Mouse (Mus musculus): ENCODE results near the gene Prph2. TPM values are rescaled to one million over a fixed set of nuclear protein-coding genes. Genes with fewer than 3 reads are reported as not detected.

Prph2 gene
- polyA plus RNA-seq, 1 experiment from 2014 or later, result 0.05 TPM

- WGBS, result 96% methylated on average over 5 of the region's 5 CpGs
- Histone ChIP-seq H3K27me3 (no peaks in the 10 kb centered on the region), H3K4me2 (no peak overlapping the region), H3K4me3 (no peak overlapping the region), H3K9ac (no peak overlapping the region), H3K9me3 (no peaks in the 10 kb centered on the region), H3K27ac (replicated peaks) (no peak overlapping the region), H3K4me1 (replicated peaks) (no peaks in the 10 kb centered on the region), H3K36me3 (peaks cover 83% of the 10 kb centered on the region)
- no peak for ATAC-seq (ENCODE audit: low FRiP score, low read depth)
Observed at GRCm38 (mm10) chr17:46932961-46933360, 22.7 kb downstream of the Prph2 start.

- WGBS, result 85% methylated on average over 19 of the region's 19 CpGs
- ATAC-seq (ENCODE audit: low FRiP score, low read depth), result no peak
- no peaks in the 10 kb centered on the region for H3K9me3 ChIP-seq
Observed at GRCm38 (mm10) chr17:46933557-46934348, 23.5 kb downstream of the Prph2 start.

GRCm38 (mm10) chr17:46940461-46940860 is 30.2 kb downstream of the Prph2 start:
- Histone ChIP-seq H3K27ac (replicated peaks) (no peak overlapping the region), H3K9ac (no peak overlapping the region), H3K4me1 (replicated peaks) (no peaks in the 10 kb centered on the region), H3K4me3 (no peak overlapping the region), H3K36me3 (peaks cover 97% of the 10 kb centered on the region), H3K9me3 (no peaks in the 10 kb centered on the region), H3K27me3 (no peaks in the 10 kb centered on the region), H3K4me2 (no peak overlapping the region)
- 96% methylated on average over 8 of the region's 8 CpGs for WGBS
- no peak for ATAC-seq (ENCODE audit: low FRiP score, low read depth)

More at GRCm38 (mm10) chr17:46933557-46934348, 23.5 kb downstream of the Prph2 start:
- Histone ChIP-seq H3K4me3 (no peak overlapping the region), H3K36me3 (peaks cover 85% of the 10 kb centered on the region), H3K27me3 (no peaks in the 10 kb centered on the region), H3K9ac (no peak overlapping the region), H3K4me1 (replicated peaks) (no peaks in the 10 kb centered on the region), H3K4me2 (no peak overlapping the region), H3K27ac (replicated peaks) (no peak overlapping the region)

GRCm38 (mm10) chr17:46942421-46942820 is 32.2 kb downstream of the Prph2 start:
- Histone ChIP-seq H3K4me1 (replicated peaks) (no peaks in the 10 kb centered on the region), H3K27ac (replicated peaks) (no peak overlapping the region), H3K4me2 (no peak overlapping the region), H3K36me3 (peaks cover 97% of the 10 kb centered on the region), H3K4me3 (no peak overlapping the region), H3K9ac (no peak overlapping the region), H3K27me3 (no peaks in the 10 kb centered on the region), H3K9me3 (no peaks in the 10 kb centered on the region)
- no peak for ATAC-seq (ENCODE audit: low FRiP score, low read depth)
- WGBS, result 97% methylated on average over 9 of the region's 9 CpGs

GRCm38 (mm10) chr17:46946276-46946675 is 36.0 kb downstream of the Prph2 start:
- Histone ChIP-seq H3K9ac (no peak overlapping the region), H3K36me3 (peaks cover 81% of the 10 kb centered on the region), H3K4me3 (no peak overlapping the region), H3K4me2 (no peak overlapping the region), H3K27ac (replicated peaks) (no peak overlapping the region), H3K4me1 (replicated peaks) (no peaks in the 10 kb centered on the region), H3K9me3 (no peaks in the 10 kb centered on the region), H3K27me3 (no peaks in the 10 kb centered on the region)
- no peak for ATAC-seq (ENCODE audit: low FRiP score, low read depth)
- 95% methylated on average over 9 of the region's 9 CpGs for WGBS

GRCm38 (mm10) chr17:46958045-46958444 is 47.8 kb downstream of the Prph2 start:
- H3K27ac ChIP-seq (replicated peaks), result no peak overlapping the region
- H3K36me3 ChIP-seq, result peaks cover 93% of the 10 kb centered on the region
- no peaks in the 10 kb centered on the region for H3K27me3 ChIP-seq
- H3K4me3 ChIP-seq, result no peak overlapping the region
- ATAC-seq (ENCODE audit: low FRiP score, low read depth), result no peak
- H3K4me2 ChIP-seq, result no peak overlapping the region
- no peaks in the 10 kb centered on the region for H3K9me3 ChIP-seq
- no peaks in the 10 kb centered on the region for H3K4me1 ChIP-seq (replicated peaks)
- no peak overlapping the region for H3K9ac ChIP-seq
- WGBS, result 93% methylated on average over 2 of the region's 2 CpGs

- Histone ChIP-seq H3K4me3 (no peak overlapping the region), H3K27me3 (no peaks in the 10 kb centered on the region), H3K9ac (no peak overlapping the region), H3K27ac (replicated peaks) (no peak overlapping the region), H3K4me2 (no peak overlapping the region), H3K36me3 (peaks cover 93% of the 10 kb centered on the region), H3K9me3 (no peaks in the 10 kb centered on the region), H3K4me1 (replicated peaks) (no peaks in the 10 kb centered on the region)
- no peak for ATAC-seq (ENCODE audit: low FRiP score, low read depth)
- WGBS, result 92% methylated on average over 10 of the region's 10 CpGs
Observed at GRCm38 (mm10) chr17:46960216-46960615, 50.0 kb downstream of the Prph2 start.

GRCm38 (mm10) chr17:46962153-46962552 is 51.9 kb downstream of the Prph2 start:
- Histone ChIP-seq H3K9ac (no peak overlapping the region), H3K4me2 (no peak overlapping the region), H3K4me3 (no peak overlapping the region), H3K4me1 (replicated peaks) (no peaks in the 10 kb centered on the region), H3K27me3 (no peaks in the 10 kb centered on the region), H3K9me3 (no peaks in the 10 kb centered on the region), H3K27ac (replicated peaks) (no peak overlapping the region), H3K36me3 (peaks cover 95% of the 10 kb centered on the region)
- ATAC-seq (ENCODE audit: low FRiP score, low read depth), result no peak
- 89% methylated on average over 3 of the region's 3 CpGs for WGBS

GRCm38 (mm10) chr17:46963186-46963585 is 52.9 kb downstream of the Prph2 start:
- no peak overlapping the region for H3K9ac ChIP-seq
- no peak overlapping the region for H3K4me3 ChIP-seq
- no peak overlapping the region for H3K27ac ChIP-seq (replicated peaks)
- WGBS, result 86% methylated on average over 13 of the region's 13 CpGs
- H3K4me2 ChIP-seq, result no peak overlapping the region
- H3K36me3 ChIP-seq, result peaks cover 95% of the 10 kb centered on the region
- H3K4me1 ChIP-seq (replicated peaks), result no peaks in the 10 kb centered on the region
- ATAC-seq (ENCODE audit: low FRiP score, low read depth), result no peak
- no peaks in the 10 kb centered on the region for H3K27me3 ChIP-seq
- no peaks in the 10 kb centered on the region for H3K9me3 ChIP-seq

- no peaks in the 10 kb centered on the region for H3K4me1 ChIP-seq (replicated peaks)
- peaks cover 97% of the 10 kb centered on the region for H3K36me3 ChIP-seq
- 93% methylated on average over 14 of the region's 14 CpGs for whole genome bisulfite sequencing
- ATAC-seq (ENCODE audit: low FRiP score, low read depth), result no peak
- no peaks in the 10 kb centered on the region for H3K27me3 ChIP-seq
- no peak overlapping the region for H3K9ac ChIP-seq
- no peak overlapping the region for H3K4me2 ChIP-seq
- no peaks in the 10 kb centered on the region for H3K9me3 ChIP-seq
- no peak overlapping the region for H3K27ac ChIP-seq (replicated peaks)
- H3K4me3 ChIP-seq, result no peak overlapping the region
Observed at GRCm38 (mm10) chr17:46966892-46967291, 56.6 kb downstream of the Prph2 start.

- H3K27me3 ChIP-seq, result no peaks in the 10 kb centered on the region
- H3K4me1 ChIP-seq (replicated peaks), result no peaks in the 10 kb centered on the region
- peaks cover 93% of the 10 kb centered on the region for H3K36me3 ChIP-seq
- 93% methylated on average over 7 of the region's 7 CpGs for WGBS
- H3K9me3 ChIP-seq, result no peaks in the 10 kb centered on the region
- no peak overlapping the region for H3K9ac ChIP-seq
- no peak overlapping the region for H3K27ac ChIP-seq (replicated peaks)
- ATAC-seq (ENCODE audit: low FRiP score, low read depth), result no peak
- H3K4me2 ChIP-seq, result no peak overlapping the region
- no peak overlapping the region for H3K4me3 ChIP-seq
Observed at GRCm38 (mm10) chr17:46972603-46973002, 62.3 kb downstream of the Prph2 start.

Measured in hindbrain, embryonic 15.5 days (tissue).